Mouse (Mus musculus): ENCODE measurements at regions not wholly inside any gene's neighbourhood (a gene's known extent, or its start where the extent isn't known, plus 50 kb on each side); places are given as distances from the start of the nearest gene placed in this dataset.

- DNase-seq (ENCODE audit: extremely low spot score, low read depth, low spot score) = no peak
Measured at GRCm38 (mm10) chr19:18444324-18444723, 187.3 kb downstream of the Ostf1 start.

GRCm38 (mm10) chr19:18436351-18436750, 195.3 kb downstream of the Ostf1 start:
- no peak for DNase-seq (ENCODE audit: extremely low spot score, low read depth, low spot score)

GRCm38 (mm10) chr19:18420381-18420785, 211.2 kb downstream of the Ostf1 start:
- peak; percentile 26 for DNase-seq (ENCODE audit: extremely low spot score, low read depth, low spot score)

GRCm38 (mm10) chr19:18418548-18418947, 213.1 kb downstream of the Ostf1 start:
- DNase-seq (ENCODE audit: extremely low spot score, low read depth, low spot score) = no peak

- DNase-seq (ENCODE audit: extremely low spot score, low read depth, low spot score) = no peak
Measured at GRCm38 (mm10) chr19:18377466-18378089, 254.0 kb downstream of the Ostf1 start.

- no peak for DNase-seq (ENCODE audit: extremely low spot score, low read depth, low spot score)
Measured at GRCm38 (mm10) chr19:18368612-18369011, 263.0 kb downstream of the Ostf1 start.

GRCm38 (mm10) chr19:18353960-18354359, 277.7 kb downstream of the Ostf1 start:
- no peak for DNase-seq (ENCODE audit: extremely low spot score, low read depth, low spot score)

- DNase-seq (ENCODE audit: extremely low spot score, low read depth, low spot score) = no peak
Measured at GRCm38 (mm10) chr19:18345735-18346134, 285.9 kb downstream of the Ostf1 start.

- no peak for DNase-seq (ENCODE audit: extremely low spot score, low read depth, low spot score)
Measured at GRCm38 (mm10) chr19:18343647-18344046, 288.0 kb downstream of the Ostf1 start.

- DNase-seq (ENCODE audit: extremely low spot score, low read depth, low spot score) = no peak
Measured at GRCm38 (mm10) chr19:18343003-18343402, 288.6 kb downstream of the Ostf1 start.

GRCm38 (mm10) chr19:18337819-18338555, 293.6 kb downstream of the Ostf1 start:
- DNase-seq (ENCODE audit: extremely low spot score, low read depth, low spot score) = no peak

GRCm38 (mm10) chr19:18336637-18337036, 295.0 kb downstream of the Ostf1 start:
- DNase-seq (ENCODE audit: extremely low spot score, low read depth, low spot score) = no peak

- peak; percentile 8 for DNase-seq (ENCODE audit: extremely low spot score, low read depth, low spot score)
Measured at GRCm38 (mm10) chr19:18334639-18335038, 297.0 kb downstream of the Ostf1 start.

GRCm38 (mm10) chr19:18331811-18332210, 299.8 kb downstream of the Ostf1 start:
- DNase-seq (ENCODE audit: extremely low spot score, low read depth, low spot score) = no peak

- DNase-seq (ENCODE audit: extremely low spot score, low read depth, low spot score) = no peak
Measured at GRCm38 (mm10) chr19:18329421-18329820, 302.2 kb downstream of the Ostf1 start.

- DNase-seq (ENCODE audit: extremely low spot score, low read depth, low spot score) = no peak
Measured at GRCm38 (mm10) chr19:18318391-18318944, 313.2 kb downstream of the Ostf1 start.

- no peak for DNase-seq (ENCODE audit: extremely low spot score, low read depth, low spot score)
Measured at GRCm38 (mm10) chr19:18273415-18273814, 358.2 kb downstream of the Ostf1 start.

GRCm38 (mm10) chr19:18255074-18255684, 376.4 kb downstream of the Ostf1 start:
- no peak for DNase-seq (ENCODE audit: extremely low spot score, low read depth, low spot score)

GRCm38 (mm10) chr19:18253333-18253732, 378.3 kb downstream of the Ostf1 start:
- DNase-seq (ENCODE audit: extremely low spot score, low read depth, low spot score) = no peak

All from hindlimb bud, embryonic 11.5 days (tissue).